In genomic region chr19:55061447-55061901, GRCm38 (mm10) we compare ENCODE assay signal across 8 mouse cellular contexts.
DNase-seq lines count a peak whose midpoint lies in the region; ATAC-seq and TF ChIP-seq lines count a peak whose summit lies in the region.

No protein-coding gene starts in this region.

- WGBS in lung, embryonic 16.5 days, result 9% methylated on average over 14 of the region's 14 CpGs
- 6% methylated on average over 13 of the region's 14 CpGs for WGBS in forebrain, embryonic 10.5 days
- 8% methylated on average over 14 of the region's 14 CpGs for WGBS in limb, embryonic 12.5 days
- WGBS in olfactory bulb, adult 2 months, result 6% methylated on average over 14 of the region's 14 CpGs

- peak; percentile 24; the same call in 1 of the 2 replicates for ATAC-seq in lung, embryonic 16.5 days (ENCODE audit: low read depth)
- ATAC-seq in limb, embryonic 12.5 days (ENCODE audit: insufficient number of reproducible peaks, insufficient read depth, low FRiP score, low TSS enrichment, low read depth), result no peak; the same call in 1 of the 2 replicates

- no peak for TF ChIP-seq POLR2A in olfactory bulb, adult 2 months (IDR thresholded peaks at IDR 0.05; ENCODE audit: insufficient read depth, low read depth, low read length)

- peaks cover 15% of the 10 kb centered on the region for H3K4me1 ChIP-seq in lung, embryonic 16.5 days (replicated peaks; ENCODE audit: control insufficient read depth, insufficient read depth, low read length)
- H3K4me1 ChIP-seq in forebrain, embryonic 10.5 days, result peaks cover 17% of the 10 kb centered on the region
- H3K4me1 ChIP-seq in limb, embryonic 12.5 days (replicated peaks), result peaks cover 3% of the 10 kb centered on the region
- peaks cover 13% of the 10 kb centered on the region for H3K4me1 ChIP-seq in olfactory bulb, adult 2 months (ENCODE audit: control insufficient read depth, insufficient read depth, low read length)

- peak overlapping the region; percentile 42; the same call in 1 of the 2 replicates for H3K9ac ChIP-seq in lung, embryonic 16.5 days (ENCODE audit: low read length)
- no peak overlapping the region for H3K9ac ChIP-seq in limb, embryonic 12.5 days (replicated peaks)

- H3K36me3 ChIP-seq in lung, embryonic 16.5 days (ENCODE audit: control insufficient read depth, insufficient read depth, low read length), result 0 out of 2 replicates have a peak, but pooled peaks cover 4% of the 10 kb centered on the region
- peaks cover 6% of the 10 kb centered on the region for H3K36me3 ChIP-seq in forebrain, embryonic 10.5 days (replicated peaks)
- peaks cover 7% of the 10 kb centered on the region; the same call in 1 of the 2 replicates for H3K36me3 ChIP-seq in limb, embryonic 12.5 days

- peak overlapping the region; percentile 35 for H3K4me3 ChIP-seq in lung, embryonic 16.5 days (ENCODE audit: low read length)
- peak overlapping the region; percentile 47 for H3K4me3 ChIP-seq in forebrain, embryonic 10.5 days
- H3K4me3 ChIP-seq in limb, embryonic 12.5 days (replicated peaks), result peak overlapping the region; percentile 18; the same call in 1 of the 2 replicates
- H3K4me3 ChIP-seq in olfactory bulb, adult 2 months (ENCODE audit: insufficient read depth, low read depth, low read length), result peak overlapping the region; percentile 9; the same call in 1 of the 2 replicates

- DNase-seq in lung, postnatal 36 days, result no peak
- peak; percentile 47 for DNase-seq in forebrain, embryonic 10.5 days (ENCODE audit: extremely low spot score, low spot score)
- DNase-seq in left cerebral cortex, postnatal 10 days (ENCODE audit: extremely low spot score in 1 of 2, low spot score in 2 of 2), result no peak
- no peak for DNase-seq in frontal cortex, postnatal 25 days (ENCODE audit: low spot score in 2 of 2)
- no peak for DNase-seq in spleen, postnatal 10 days (ENCODE audit: low spot score in 2 of 2)

- peak overlapping the region; percentile 57 for H3K4me2 ChIP-seq in lung, embryonic 16.5 days (ENCODE audit: low read depth, low read length)
- peak overlapping the region; percentile 51 for H3K4me2 ChIP-seq in limb, embryonic 12.5 days

- intact Hi-C loops in left cerebral cortex, postnatal 10 days (cut with DNase I), result loop anchor here (1.0 to 5.0 kb wide), 2 partner anchors 1017 to 1119 kb away; partner anchors contain the start of genes Adra2a, Bbip1 and Shoc2

- no peak for TF ChIP-seq CTCF in olfactory bulb, adult 2 months (IDR thresholded peaks at IDR 0.05; ENCODE audit: insufficient read depth, low read depth, low read length)

- no peak overlapping the region for H3K27ac ChIP-seq in lung, embryonic 16.5 days (ENCODE audit: low read length)
- H3K27ac ChIP-seq in forebrain, embryonic 10.5 days, result peak overlapping the region; percentile 72
- no peak overlapping the region for H3K27ac ChIP-seq in limb, embryonic 12.5 days
- H3K27ac ChIP-seq in olfactory bulb, adult 2 months (ENCODE audit: insufficient read depth, low read depth, low read length), result no peak overlapping the region

- no peaks in the 10 kb centered on the region for H3K27me3 ChIP-seq in lung, embryonic 16.5 days (ENCODE audit: control insufficient read depth, insufficient read depth, low read depth, low read length)
- 0 out of 2 replicates have a peak, but pooled peaks cover 5% of the 10 kb centered on the region for H3K27me3 ChIP-seq in forebrain, embryonic 10.5 days (ENCODE audit: poor library complexity, severe bottlenecking)
- peaks cover 4% of the 10 kb centered on the region; the same call in 1 of the 2 replicates for H3K27me3 ChIP-seq in limb, embryonic 12.5 days

- peaks cover 11% of the 10 kb centered on the region for H3K9me3 ChIP-seq in lung, embryonic 16.5 days (ENCODE audit: control insufficient read depth, low read length)
- H3K9me3 ChIP-seq in forebrain, embryonic 10.5 days, result peaks cover 14% of the 10 kb centered on the region; the same call in 1 of the 2 replicates
- peaks cover 4% of the 10 kb centered on the region for H3K9me3 ChIP-seq in limb, embryonic 12.5 days
